Mouse (Mus musculus): Measurements from ENCODE around the gene Gm38119.

GRCm38 (mm10) chr3:92720250-92720649 is 18.6 kb downstream of the Gm38119 start, which contains the start of gene Lce1f:
- no peak for TF ChIP-seq CTCF (conservative IDR thresholded peaks at IDR 0.05; ENCODE audit: low read length)
- TF ChIP-seq POU5F1 (IDR thresholded peaks at IDR 0.05; ENCODE audit: borderline replicate concordance, low read length): no peak
